Mouse (Mus musculus) midbrain, embryonic 13.5 days (tissue): Measurements from ENCODE around the gene Rhbdl1. TPM values are rescaled to one million over a fixed set of nuclear protein-coding genes. Genes with fewer than 3 reads are reported as not detected.
"Not testable (repeated sequence)": the region's sequence is repeated elsewhere in the genome, so short reads cannot be mapped to it uniquely, and the experiment has no call there.

ENCODE experiments used
- ATAC-seq: fragments of 200-750 bp; cut with Nextera tagmentation; 2 replicates; pipeline ENCODE4 v1.8.0; 2017; ENCODE audit warnings: mild to moderate bottlenecking, moderate TSS enrichment, moderate library complexity
- H3K27ac ChIP-seq: fragments of 300-500 bp; sonication (generic); 2 replicates; pipeline ENCODE4 v1.5.1; 2015; ENCODE audit warnings: inconsistent platforms, mild to moderate bottlenecking, moderate library complexity
- H3K27me3 ChIP-seq: fragments of 300-500 bp; sonication (generic); 2 replicates; pipeline ENCODE4 v1.6.1; 2015; ENCODE audit warnings: mild to moderate bottlenecking, inconsistent platforms
- H3K36me3 ChIP-seq: fragments of 300-500 bp; sonication (generic); 2 replicates; pipeline ENCODE4 v1.6.1; 2015; ENCODE audit warnings: mild to moderate bottlenecking, inconsistent platforms
- H3K4me1 ChIP-seq: fragments of 300-500 bp; sonication (generic); replicated peaks from 2 replicates; pipeline ENCODE4 v1.6.1; 2015; ENCODE audit warnings: inconsistent platforms
- H3K4me2 ChIP-seq: fragments of 300-500 bp; sonication (generic); replicated peaks from 2 replicates; pipeline ENCODE4 v1.6.1; 2015; ENCODE audit warnings: moderate library complexity, mild to moderate bottlenecking, inconsistent platforms
- H3K4me3 ChIP-seq: fragments of 300-500 bp; sonication (generic); replicated peaks from 2 replicates; pipeline ENCODE4 v1.5.1; 2015; ENCODE audit warnings: mild to moderate bottlenecking, inconsistent platforms
- H3K9ac ChIP-seq: fragments of 300-500 bp; sonication (generic); replicated peaks from 2 replicates; pipeline ENCODE4 v1.6.1; 2015; ENCODE audit warnings: mild to moderate bottlenecking, inconsistent platforms
- H3K9me3 ChIP-seq: fragments of 300-500 bp; sonication (generic); 2 replicates; pipeline ENCODE4 v1.6.1; 2016; ENCODE audit warnings: mild to moderate bottlenecking, inconsistent platforms
- WGBS: fragments of 180-500 bp; shearing (Covaris S2); methylation state at CpG from one replicate; pipeline ENCODE4 v1.1.7; 2015; 5-methylcytosine and 5-hydroxymethylcytosine counted together
- polyA plus RNA-seq: library from polyadenylated mRNA; unstranded; fragments of >200 nt; fragmentation: Nextera tagmentation; extraction: Ambion mirVana; gene quantifications from 2 replicates; pipeline ENCODE4 v1.2.1, GENCODE M21; 2015

The Rhbdl1 gene
- polyA plus RNA-seq, 1 experiment from 2014 or later = 18.1 TPM

DNA sequence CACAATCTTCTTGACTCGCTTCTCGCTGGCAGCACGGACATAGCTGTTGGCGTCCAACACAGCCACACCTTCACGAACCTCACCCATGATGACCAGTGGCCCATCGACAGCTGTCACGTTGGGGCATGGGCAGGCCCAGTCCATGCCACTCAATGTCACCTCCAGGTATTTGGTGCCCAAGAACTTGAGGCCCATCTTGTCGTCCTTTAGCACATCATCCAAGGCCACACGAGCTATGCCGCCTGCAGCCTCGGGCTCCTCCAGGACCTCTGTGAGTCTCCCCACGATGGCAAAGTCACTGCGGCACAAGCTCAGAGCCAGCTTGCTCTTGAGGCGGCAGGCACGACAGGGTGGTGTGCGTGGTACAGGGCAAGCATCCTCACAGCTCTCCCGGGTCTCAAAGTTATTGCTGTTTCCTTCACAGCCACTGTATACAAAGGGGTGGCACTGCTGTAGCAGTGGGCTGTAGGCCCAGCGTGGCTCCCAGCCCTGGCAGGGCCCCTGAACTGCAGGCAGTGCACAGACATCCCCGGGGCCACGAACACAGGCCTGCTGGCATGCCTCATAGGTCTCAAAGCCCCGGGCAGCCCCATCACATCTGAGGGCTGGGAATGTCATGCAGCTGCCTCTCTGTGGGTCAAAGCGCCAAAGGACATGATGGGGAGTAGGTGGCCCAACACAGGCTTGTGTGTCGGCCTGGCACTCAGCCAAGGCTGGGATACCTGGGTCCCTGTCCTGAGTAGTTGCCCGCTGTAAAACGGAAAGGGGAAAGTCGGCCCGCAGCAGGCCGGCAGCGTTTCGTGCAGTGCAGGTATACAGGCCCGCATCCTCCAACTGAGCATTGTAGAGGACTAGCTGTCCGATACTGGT lies 40.9 kb upstream of the Rhbdl1 start:
- no peaks in the 10 kb centered on the region for H3K9me3 ChIP-seq
- peaks cover 37% of the 10 kb centered on the region for H3K36me3 ChIP-seq
- no peaks in the 10 kb centered on the region for H3K27me3 ChIP-seq
- H3K27ac ChIP-seq = no peak overlapping the region
- H3K4me1 ChIP-seq = peaks cover 50% of the 10 kb centered on the region
- no peak overlapping the region for H3K9ac ChIP-seq
- no peak overlapping the region for H3K4me3 ChIP-seq
- no peak overlapping the region for H3K4me2 ChIP-seq
- 93% methylated on average over 32 of the region's 32 CpGs for WGBS
- ATAC-seq = no peak

DNA sequence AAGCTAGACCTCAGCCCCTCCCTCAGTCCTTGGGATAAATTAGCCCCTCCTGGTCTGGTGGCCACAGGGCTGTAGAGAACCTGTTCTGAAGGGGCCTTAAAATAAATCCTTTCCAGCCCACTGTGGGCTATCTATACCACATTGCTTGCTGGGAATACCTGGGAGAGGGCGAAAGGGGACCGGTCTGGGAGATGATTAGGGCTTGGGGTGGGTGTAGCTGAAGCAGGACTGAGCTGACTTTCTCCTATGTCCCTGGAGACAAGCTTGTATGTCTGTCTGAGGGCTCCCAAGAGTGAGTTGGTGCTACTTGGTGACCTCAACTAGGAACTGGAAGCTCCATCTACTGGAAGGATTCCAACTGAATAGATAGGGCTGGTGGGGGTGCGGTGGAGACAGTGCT lies 39.9 kb upstream of the Rhbdl1 start:
- Histone ChIP-seq H3K9ac (no peak overlapping the region), H3K4me2 (peak overlapping the region; percentile 95)
- 90% methylated on average over 3 of the region's 3 CpGs for WGBS

GRCm38 (mm10) chr17:25876347-25876915 lies 39.3 kb upstream of the Rhbdl1 start:
- Histone ChIP-seq H3K4me1 (peaks cover 43% of the 10 kb centered on the region), H3K4me3 (peak overlapping the region; percentile 80), H3K4me2 (peak overlapping the region; percentile 95), H3K9me3 (no peaks in the 10 kb centered on the region), H3K27me3 (no peaks in the 10 kb centered on the region), H3K27ac (no peak overlapping the region), H3K9ac (peak overlapping the region; percentile 90), H3K36me3 (peaks cover 27% of the 10 kb centered on the region)
- 61% methylated on average over 10 of the region's 10 CpGs for WGBS
- ATAC-seq = no peak

More for the DNA sequence above, 39.9 kb upstream of the Rhbdl1 start:
- no peak overlapping the region for H3K27ac ChIP-seq
- ATAC-seq = no peak
- H3K36me3 ChIP-seq = peaks cover 28% of the 10 kb centered on the region
- H3K4me3 ChIP-seq = no peak overlapping the region
- H3K27me3 ChIP-seq = no peaks in the 10 kb centered on the region
- no peaks in the 10 kb centered on the region for H3K9me3 ChIP-seq
- H3K4me1 ChIP-seq = peaks cover 49% of the 10 kb centered on the region

GRCm38 (mm10) chr17:25875171-25876136 lies 38.4 kb upstream of the Rhbdl1 start:
- under 1% methylated on average over 59 of the region's 59 CpGs for WGBS

GRCm38 (mm10) chr17:25874721-25875170 lies 37.7 kb upstream of the Rhbdl1 start, which contains the start of gene Mettl26:
TSS of gene Mettl26 (plus strand) at chr17:25875074.
- H3K4me2 ChIP-seq = peak within 1 kb of the TSS; percentile 95
- H3K27me3 ChIP-seq = no peaks in the 10 kb centered on the region
- under 1% methylated on average over 25 of the region's 25 CpGs for WGBS
- peaks cover 26% of the 10 kb centered on the region for H3K4me1 ChIP-seq
- H3K36me3 ChIP-seq = peaks cover 23% of the 10 kb centered on the region
- peak within 1 kb of the TSS; percentile 80 for H3K4me3 ChIP-seq
- peak within 1 kb of the TSS; percentile 95 for H3K27ac ChIP-seq
- no peaks in the 10 kb centered on the region for H3K9me3 ChIP-seq
- ATAC-seq = peak; percentile 53
- peak within 1 kb of the TSS; percentile 90 for H3K9ac ChIP-seq

More at GRCm38 (mm10) chr17:25875171-25876136, 38.4 kb upstream of the Rhbdl1 start:
- Histone ChIP-seq H3K4me2 (peak overlapping the region; percentile 95), H3K4me3 (peak overlapping the region; percentile 80), H3K36me3 (peaks cover 27% of the 10 kb centered on the region), H3K4me1 (peaks cover 33% of the 10 kb centered on the region), H3K27me3 (no peaks in the 10 kb centered on the region), H3K9me3 (no peaks in the 10 kb centered on the region), H3K27ac (peak overlapping the region; percentile 95), H3K9ac (peak overlapping the region; percentile 90)
- peak; percentile 94 for ATAC-seq

DNA sequence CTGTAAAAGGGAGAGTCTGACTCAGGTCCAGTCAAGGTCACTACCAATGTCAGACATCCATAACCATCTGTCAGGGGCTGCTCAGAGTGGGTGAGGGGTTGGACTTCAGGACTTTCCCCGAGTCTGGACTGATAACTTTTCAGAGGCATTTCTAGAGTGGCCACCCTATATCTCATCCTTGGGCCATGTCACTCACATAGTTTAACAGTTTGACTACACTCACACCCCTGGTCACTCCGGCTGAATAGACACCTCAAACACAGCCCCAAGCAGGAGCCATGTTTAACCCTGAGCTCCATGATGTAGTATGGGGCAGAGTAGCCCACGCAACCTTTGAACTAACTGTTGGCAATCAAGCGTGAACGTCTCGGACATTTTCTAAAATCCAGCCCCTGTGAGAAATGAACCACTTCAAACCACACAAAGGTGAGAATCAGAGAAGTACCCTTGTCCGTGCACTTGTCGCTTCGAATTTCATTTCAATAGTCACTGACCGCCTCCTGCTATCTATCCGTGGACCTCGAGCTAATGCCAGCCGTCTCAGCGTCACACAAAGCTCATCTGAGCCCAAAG lies 37.1 kb upstream of the Rhbdl1 start:
- H3K4me2 ChIP-seq = peak overlapping the region; percentile 95
- H3K27ac ChIP-seq = peak overlapping the region; percentile 95
- no peaks in the 10 kb centered on the region for H3K9me3 ChIP-seq
- WGBS = 6% methylated on average over 14 of the region's 14 CpGs
- no peaks in the 10 kb centered on the region for H3K27me3 ChIP-seq
- H3K9ac ChIP-seq = peak overlapping the region; percentile 69
- peak; percentile 12; the same call in 1 of the 2 replicates for ATAC-seq
- peaks cover 18% of the 10 kb centered on the region for H3K36me3 ChIP-seq
- H3K4me3 ChIP-seq = peak overlapping the region; percentile 80
- H3K4me1 ChIP-seq = peaks cover 25% of the 10 kb centered on the region

DNA sequence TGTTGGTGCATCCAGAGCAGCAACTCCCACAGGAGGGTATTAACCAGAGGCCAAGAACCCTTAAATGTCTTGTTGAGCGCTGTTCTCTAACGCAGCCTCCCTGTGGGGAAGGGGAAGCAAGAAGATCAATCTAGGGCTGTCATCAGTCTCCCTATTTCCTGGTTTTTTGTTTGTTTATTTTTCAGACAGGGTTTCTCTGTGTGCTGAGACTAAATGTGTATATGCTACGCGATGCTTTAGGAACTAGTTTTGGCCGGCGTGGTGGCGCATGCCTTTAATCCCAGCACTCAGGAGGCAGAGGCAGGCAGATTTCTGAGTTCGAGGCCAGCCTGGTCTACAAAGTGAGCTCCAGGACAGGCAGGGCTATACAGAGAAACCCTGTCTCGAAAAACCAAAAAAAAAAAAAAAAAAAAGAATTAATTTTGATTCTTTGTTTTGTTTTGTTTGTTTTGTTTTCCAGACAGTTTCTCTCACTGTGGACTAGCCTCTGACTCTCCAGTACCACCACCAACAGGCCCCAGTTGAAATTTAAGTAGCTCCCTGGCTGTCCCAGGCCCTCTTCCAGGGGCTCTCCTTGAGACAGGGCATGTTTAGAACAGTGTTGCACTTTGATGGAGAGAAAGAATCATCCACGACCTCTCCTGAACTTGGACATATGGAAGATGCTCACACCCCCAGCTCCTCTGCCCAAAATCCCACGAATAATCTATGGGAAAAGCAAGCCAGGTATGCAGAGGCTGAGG lies 36.5 kb upstream of the Rhbdl1 start:
- Histone ChIP-seq H3K4me2 (peak overlapping the region; percentile 95), H3K9me3 (no peaks in the 10 kb centered on the region), H3K9ac (peak overlapping the region; percentile 69; the same call in 1 of the 2 replicates), H3K27ac (no peak overlapping the region), H3K4me1 (peaks cover 31% of the 10 kb centered on the region), H3K4me3 (peak overlapping the region; percentile 80), H3K36me3 (peaks cover 11% of the 10 kb centered on the region), H3K27me3 (no peaks in the 10 kb centered on the region)
- 79% methylated on average over 11 of the region's 11 CpGs for WGBS
- ATAC-seq = no peak

DNA sequence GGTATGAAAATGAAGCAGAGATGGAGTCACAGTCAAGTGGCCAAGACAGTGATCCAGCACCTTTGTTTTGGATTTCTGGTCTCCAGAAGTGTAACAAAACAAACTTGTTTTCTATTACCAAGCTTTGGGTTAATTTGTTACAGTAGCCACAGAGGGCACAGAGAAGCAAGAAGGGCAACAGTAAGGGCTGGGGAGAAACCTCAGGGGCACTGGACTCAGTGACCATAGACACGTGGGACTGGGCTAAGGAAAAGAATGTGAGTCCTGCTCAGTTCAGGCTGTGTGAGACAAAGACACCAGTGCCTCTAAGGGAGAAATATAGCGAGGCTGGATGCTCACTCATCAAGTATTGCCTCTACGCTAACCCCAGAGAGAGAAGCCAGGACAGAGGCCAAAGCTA lies 35.6 kb upstream of the Rhbdl1 start:
- Histone ChIP-seq H3K4me3 (no peak overlapping the region), H3K27me3 (peaks cover 3% of the 10 kb centered on the region; the same call in 1 of the 2 replicates), H3K4me1 (peaks cover 38% of the 10 kb centered on the region), H3K27ac (no peak overlapping the region), H3K9me3 (no peaks in the 10 kb centered on the region), H3K4me2 (no peak overlapping the region), H3K9ac (no peak overlapping the region), H3K36me3 (peaks cover 2% of the 10 kb centered on the region)
- ATAC-seq = no peak
- WGBS = 82% methylated on average over 3 of the region's 3 CpGs

DNA sequence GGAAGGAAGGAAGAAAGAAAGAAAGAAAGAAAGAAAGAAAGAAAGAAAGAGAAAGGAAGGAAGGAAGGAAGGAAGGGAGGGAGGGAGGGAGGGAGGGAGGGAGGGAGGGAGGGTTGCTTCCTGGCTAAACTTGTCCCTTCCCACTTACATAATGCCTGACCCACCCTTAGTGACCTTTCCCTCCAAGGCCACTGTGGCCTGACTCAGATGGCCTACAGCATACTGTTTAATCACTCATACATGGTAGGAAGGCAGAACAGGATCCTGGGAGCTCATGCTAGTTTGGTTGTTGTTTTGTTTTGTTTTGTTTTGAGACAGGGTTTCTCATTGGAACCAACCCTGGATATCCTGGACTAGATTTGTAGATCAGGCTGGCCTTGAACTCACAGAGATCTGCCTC lies 34.5 kb upstream of the Rhbdl1 start:
- H3K27ac ChIP-seq, ATAC-seq, H3K27me3 ChIP-seq, H3K36me3 ChIP-seq, H3K9me3 ChIP-seq, H3K4me3 ChIP-seq, H3K9ac ChIP-seq, H3K4me2 ChIP-seq: not testable (repeated sequence)
- peaks cover 36% of the 10 kb centered on the region for H3K4me1 ChIP-seq

- no peaks in the 10 kb centered on the region for H3K9me3 ChIP-seq
- H3K4me2 ChIP-seq = no peak overlapping the region
- H3K4me1 ChIP-seq = peaks cover 27% of the 10 kb centered on the region
- ATAC-seq = no peak
- 90% methylated on average over 2 of the region's 2 CpGs for WGBS
- H3K4me3 ChIP-seq = no peak overlapping the region
- H3K27ac ChIP-seq = no peak overlapping the region
- peaks cover 9% of the 10 kb centered on the region; the same call in 1 of the 2 replicates for H3K27me3 ChIP-seq
- H3K9ac ChIP-seq = no peak overlapping the region
- H3K36me3 ChIP-seq = no peaks in the 10 kb centered on the region
Measured at GRCm38 (mm10) chr17:25869954-25870353, 32.9 kb upstream of the Rhbdl1 start.

DNA sequence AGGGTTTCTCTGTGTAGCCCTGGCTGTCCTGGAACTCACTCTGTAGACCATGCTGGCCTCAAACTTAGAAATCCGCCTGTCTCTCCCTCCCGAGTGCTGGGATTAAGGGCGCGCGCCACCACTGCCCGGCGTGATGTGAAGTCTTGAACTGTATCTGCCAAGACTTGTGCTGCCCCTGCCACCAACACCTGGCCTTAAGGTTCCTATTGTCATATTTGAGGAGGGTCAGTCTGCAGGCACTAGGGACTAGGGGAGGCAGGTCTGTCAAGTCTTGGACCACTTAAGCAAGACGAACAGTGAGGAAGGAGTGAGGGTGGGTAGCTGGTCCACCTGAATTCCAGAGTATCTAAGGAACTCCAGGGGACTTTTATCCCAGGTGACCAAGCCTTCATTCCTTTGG lies 32.4 kb upstream of the Rhbdl1 start:
- Histone ChIP-seq H3K27ac (no peak overlapping the region), H3K9ac (no peak overlapping the region), H3K9me3 (no peaks in the 10 kb centered on the region), H3K4me1 (peaks cover 26% of the 10 kb centered on the region), H3K36me3 (no peaks in the 10 kb centered on the region), H3K4me3 (no peak overlapping the region), H3K27me3 (peaks cover 9% of the 10 kb centered on the region; the same call in 1 of the 2 replicates), H3K4me2 (no peak overlapping the region)
- 83% methylated on average over 8 of the region's 8 CpGs for WGBS
- ATAC-seq = no peak
